Mouse (Mus musculus): ENCODE results near the gene Gm17655. TPM values are rescaled to one million over a fixed set of nuclear protein-coding genes. Genes with fewer than 3 reads are reported as not detected.

Gm17655 gene
- total RNA-seq (2023), result 1 to 10 TPM; 6.2 to 8.8 TPM

DNA sequence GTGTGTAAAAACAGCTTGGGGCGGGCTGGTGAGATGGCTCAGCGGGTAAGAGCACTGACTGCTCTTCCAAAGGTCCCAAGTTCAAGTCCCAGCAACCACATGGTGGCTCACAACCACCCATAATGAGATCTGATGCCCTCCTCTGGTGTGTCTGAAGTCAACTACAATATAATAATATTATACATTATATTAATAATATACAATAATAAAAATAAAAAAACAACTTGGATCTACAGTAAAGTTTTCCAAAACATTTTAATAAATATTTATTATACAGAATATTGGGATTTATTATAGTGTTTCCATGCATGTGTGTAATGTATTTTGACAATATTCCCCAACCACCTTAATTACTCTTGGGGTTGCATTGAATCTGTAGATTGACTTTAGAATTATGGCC lies at the start of gene Gm17655:
Gene Gm17655 (minus strand): TSS at position 101 of the 400 bp plus-strand sequence.

DNA sequence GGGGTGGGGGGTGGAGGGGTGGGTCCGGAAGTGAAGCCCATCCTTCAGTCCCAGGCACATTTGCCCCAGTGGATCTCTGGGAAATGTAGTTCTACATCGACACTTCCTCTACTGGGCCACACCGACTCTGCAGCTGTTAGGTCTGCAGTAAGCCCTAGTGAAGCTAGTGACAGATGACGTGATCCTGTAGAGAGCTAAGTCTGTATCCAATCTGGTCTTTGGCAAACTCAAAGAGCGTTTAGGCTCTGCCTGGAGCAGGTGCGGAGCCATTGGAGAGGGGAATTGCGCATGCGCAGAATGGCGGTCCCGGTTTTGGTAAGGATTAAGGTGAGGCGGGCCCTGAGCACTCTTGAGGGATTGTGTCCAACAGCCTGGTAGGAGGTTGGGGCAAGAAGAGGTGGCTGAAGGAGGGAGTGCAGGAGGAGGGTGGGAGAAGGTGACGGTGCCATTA lies 37.7 kb upstream of the Gm17655 start, which contains the start of gene Zfp605:
Gene Zfp605 (plus strand): TSS at position 102 of the 451 bp plus-strand sequence.

GRCm38 (mm10) chr5:110107581-110108304 lies 35.4 kb upstream of the Gm17655 start, which contains the start of gene Gtpbp6:
Gene Gtpbp6 (minus strand): TSS chr5:110108197.

GRCm38 (mm10) chr5:110099656-110100580 lies 27.6 kb upstream of the Gm17655 start, which contains the start of gene Plcxd1:
Gene Plcxd1 (plus strand): TSS chr5:110099969.

GRCm38 (mm10) chr5:110094030-110094846 lies 21.9 kb upstream of the Gm17655 start, which contains the start of gene Gm35315:
Gene Gm35315 (minus strand): TSS chr5:110094420.

Other genes with a start within 250 kb of the Gm17655 start
- 1 to 10 TPM; 8.6 to 8.7 TPM for gene Gm15446, start 149.1 kb downstream of the Gm17655 start, total RNA-seq (2023)
- gene Zfp932, start 76.0 kb downstream of the Gm17655 start, total RNA-seq (2023), result 10 to 100 TPM; 14.3 to 15.9 TPM
- under 1 TPM; 0.13 to 0.15 TPM for gene Gm35315, start 21.9 kb upstream of the Gm17655 start, total RNA-seq (2023)
- gene Plcxd1, start 27.5 kb upstream of the Gm17655 start, total RNA-seq (2023), result not detected
- gene Gtpbp6, start 35.7 kb upstream of the Gm17655 start, total RNA-seq (2023), result 10 to 100 TPM; 74.3 to 98.1 TPM
- gene Zfp605, start 37.6 kb upstream of the Gm17655 start, total RNA-seq (2023), result 1 to 10 TPM; 3.7 to 4.8 TPM
- 10 to 100 TPM; 78.7 to 86.6 TPM for gene Chfr, start 63.3 kb upstream of the Gm17655 start, total RNA-seq (2023)
- gene Golga3, start 104.2 kb upstream of the Gm17655 start, total RNA-seq (2023), result 10 to 100 TPM; 28.4 to 29.5 TPM
- gene Ankle2, start 158.5 kb upstream of the Gm17655 start, total RNA-seq (2023), result 10 to 100 TPM; 81.2 to 94.6 TPM
- gene Pgam5, start 197.4 kb upstream of the Gm17655 start, total RNA-seq (2023), result 10 to 100 TPM; 18.4 to 22.0 TPM
- under 1 TPM in 1 of 2 experiments, not detected in 1; 0.81 TPM for gene Pxmp2, start 213.7 kb upstream of the Gm17655 start, total RNA-seq (2023)
- 1 to 10 TPM in 1 of 2 experiments, under 1 TPM in 1; 0.84 to 1.1 TPM for gene Pole, start 213.8 kb upstream of the Gm17655 start, total RNA-seq (2023)

Measured in monocyte, adult 59 days (primary cell).